Mouse (Mus musculus) neural tube, embryonic 14.5 days (tissue): ENCODE measurements around the gene Mta3. TPM values are rescaled to one million over a fixed set of nuclear protein-coding genes. Genes with fewer than 3 reads are reported as not detected.

ENCODE experiments used
- ATAC-seq: fragments of 200-750 bp; cut with Nextera tagmentation; 2 replicates; pipeline ENCODE4 v1.8.0; 2017; ENCODE audit warnings: low read depth, mild to moderate bottlenecking, moderate TSS enrichment, moderate library complexity
- H3K27ac ChIP-seq: fragments of 300-500 bp; sonication (generic); 2 replicates; pipeline ENCODE4 v1.5.1; 2014; ENCODE audit warnings: low read depth, mild to moderate bottlenecking, control low read depth, low read length, moderate library complexity, mixed read lengths
- H3K27me3 ChIP-seq: fragments of 300-500 bp; sonication (generic); 2 replicates; pipeline ENCODE4 v1.6.1; 2014; ENCODE audit warnings: low read length; ENCODE audit not compliant: control insufficient read depth, insufficient read depth
- H3K36me3 ChIP-seq: fragments of 300-500 bp; sonication (generic); 2 replicates; pipeline ENCODE4 v1.6.1; 2014; ENCODE audit warnings: low read length, mixed read lengths; ENCODE audit not compliant: control insufficient read depth, insufficient read depth
- H3K4me1 ChIP-seq: fragments of 300-500 bp; sonication (generic); 2 replicates; pipeline ENCODE4 v1.6.1; 2014; ENCODE audit warnings: low read length; ENCODE audit not compliant: control insufficient read depth, insufficient read depth
- H3K4me2 ChIP-seq: fragments of 300-500 bp; sonication (generic); 2 replicates; pipeline ENCODE4 v1.6.1; 2014; ENCODE audit warnings: mild to moderate bottlenecking, low read depth, low read length, control low read depth
- H3K4me3 ChIP-seq: fragments of 300-500 bp; sonication (generic); 2 replicates; pipeline ENCODE4 v1.5.1; 2014; ENCODE audit warnings: low read depth, low read length, control low read depth, mixed read lengths
- H3K9ac ChIP-seq: fragments of 300-500 bp; sonication (generic); replicated peaks from 2 replicates; pipeline ENCODE4 v1.6.1; 2014; ENCODE audit warnings: low read depth, mild to moderate bottlenecking, control low read depth, low read length, mixed read lengths
- H3K9me3 ChIP-seq: fragments of 300-500 bp; sonication (generic); 2 replicates; pipeline ENCODE4 v1.6.1; 2016; ENCODE audit warnings: low read length; ENCODE audit not compliant: control insufficient read depth
- WGBS: fragments of 180-500 bp; shearing (Covaris S2); extraction: QIAGEN DNeasy Blood & Tissue Kit; methylation state at CpG from one replicate; pipeline ENCODE4 v1.1.7; 2014; 5-methylcytosine and 5-hydroxymethylcytosine counted together
- polyA plus RNA-seq: library from polyadenylated mRNA; unstranded; fragments of >200 nt; fragmentation: Nextera tagmentation; extraction: Ambion mirVana; gene quantifications from 2 replicates; pipeline ENCODE4 v1.2.1, GENCODE M21; 2014

Gene Mta3
- polyA plus RNA-seq, 1 experiment from 2014 or later = 35.0 TPM

DNA sequence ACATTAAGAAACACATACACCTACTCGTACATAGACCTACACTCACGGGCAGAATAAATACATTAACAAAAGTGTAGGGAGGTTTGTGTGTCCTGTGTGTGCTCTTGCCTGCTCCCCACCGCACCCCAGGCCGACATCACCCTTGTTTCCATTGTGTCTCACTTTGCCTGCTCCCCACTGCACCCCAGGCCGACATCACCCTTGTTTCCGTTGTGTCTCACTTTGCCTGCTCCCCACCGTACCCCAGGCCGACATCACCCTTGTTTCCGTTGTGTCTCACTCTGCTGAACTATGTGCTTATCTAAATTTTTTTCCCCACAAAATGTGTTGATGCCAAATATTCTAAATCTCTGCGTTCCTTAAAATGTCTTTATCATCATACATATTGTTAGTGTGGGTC lies 15.2 kb downstream of the Mta3 start:
- Histone ChIP-seq H3K9me3 (no peaks in the 10 kb centered on the region), H3K4me3 (no peak overlapping the region), H3K36me3 (no peaks in the 10 kb centered on the region; the same call in 1 of the 2 replicates), H3K27ac (no peak overlapping the region), H3K4me2 (no peak overlapping the region), H3K9ac (no peak overlapping the region), H3K4me1 (no peaks in the 10 kb centered on the region), H3K27me3 (no peaks in the 10 kb centered on the region)
- ATAC-seq = no peak
- WGBS = 97% methylated on average over 10 of the region's 10 CpGs

DNA sequence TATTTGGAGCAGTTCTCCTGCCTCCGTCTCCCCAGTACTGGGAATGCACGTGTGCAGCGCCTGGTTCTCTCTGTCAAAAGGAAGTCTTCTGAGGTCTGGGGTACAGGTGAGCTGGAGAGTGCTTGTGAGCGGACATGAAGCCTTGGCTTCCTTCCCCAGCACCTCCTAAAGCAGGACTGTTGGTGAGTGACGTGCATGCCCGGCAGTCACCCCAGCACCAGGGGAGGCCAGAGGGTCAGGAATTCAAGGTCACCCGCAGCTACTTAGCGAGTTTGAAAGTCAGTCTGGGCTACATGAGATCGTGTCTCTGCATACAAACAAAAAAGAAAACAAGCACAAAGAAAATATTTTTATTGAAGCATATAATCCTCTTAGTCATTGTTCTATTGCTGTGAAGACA lies 17.1 kb downstream of the Mta3 start:
- Histone ChIP-seq H3K9me3 (no peaks in the 10 kb centered on the region), H3K4me3 (no peak overlapping the region), H3K4me1 (no peaks in the 10 kb centered on the region), H3K9ac (no peak overlapping the region), H3K4me2 (no peak overlapping the region), H3K27ac (no peak overlapping the region), H3K36me3 (no peaks in the 10 kb centered on the region), H3K27me3 (no peaks in the 10 kb centered on the region)
- 78% methylated on average over 9 of the region's 9 CpGs for WGBS
- ATAC-seq = no peak

GRCm38 (mm10) chr17:83726496-83726895 lies 20.5 kb downstream of the Mta3 start:
- H3K4me2 ChIP-seq = no peak overlapping the region
- H3K9me3 ChIP-seq = no peaks in the 10 kb centered on the region
- no peak overlapping the region for H3K9ac ChIP-seq
- no peak overlapping the region for H3K27ac ChIP-seq
- WGBS = 94% methylated on average over 11 of the region's 11 CpGs
- H3K36me3 ChIP-seq = no peaks in the 10 kb centered on the region
- no peak overlapping the region for H3K4me3 ChIP-seq
- no peak for ATAC-seq
- no peaks in the 10 kb centered on the region for H3K27me3 ChIP-seq
- no peaks in the 10 kb centered on the region for H3K4me1 ChIP-seq

DNA sequence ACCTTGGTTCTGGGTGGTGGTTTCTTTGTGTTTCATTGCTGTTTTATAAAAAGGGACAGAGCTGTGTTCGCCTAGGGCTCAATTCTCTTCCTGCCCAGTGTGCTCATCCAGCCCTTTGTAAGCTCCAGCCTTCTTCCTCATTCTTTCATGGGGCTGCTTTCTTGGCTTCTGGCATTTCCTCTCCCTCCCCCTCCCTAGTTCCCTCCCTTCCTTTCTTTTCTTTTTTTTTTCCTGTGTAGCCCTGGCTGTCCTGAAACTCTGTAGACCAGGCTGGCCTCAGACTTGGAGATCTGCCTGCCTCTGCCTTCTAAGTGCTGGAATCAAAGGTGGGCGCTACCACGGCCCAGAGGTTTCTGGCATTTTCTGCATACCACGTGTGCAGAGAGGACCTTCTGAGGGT lies 21.7 kb downstream of the Mta3 start:
- no peaks in the 10 kb centered on the region for H3K4me1 ChIP-seq
- WGBS = 96% methylated on average over 4 of the region's 4 CpGs
- no peak overlapping the region for H3K4me3 ChIP-seq
- H3K27ac ChIP-seq = no peak overlapping the region
- H3K27me3 ChIP-seq = no peaks in the 10 kb centered on the region
- H3K4me2 ChIP-seq = no peak overlapping the region
- no peak overlapping the region for H3K9ac ChIP-seq
- no peak for ATAC-seq
- H3K36me3 ChIP-seq = no peaks in the 10 kb centered on the region
- no peaks in the 10 kb centered on the region for H3K9me3 ChIP-seq

DNA sequence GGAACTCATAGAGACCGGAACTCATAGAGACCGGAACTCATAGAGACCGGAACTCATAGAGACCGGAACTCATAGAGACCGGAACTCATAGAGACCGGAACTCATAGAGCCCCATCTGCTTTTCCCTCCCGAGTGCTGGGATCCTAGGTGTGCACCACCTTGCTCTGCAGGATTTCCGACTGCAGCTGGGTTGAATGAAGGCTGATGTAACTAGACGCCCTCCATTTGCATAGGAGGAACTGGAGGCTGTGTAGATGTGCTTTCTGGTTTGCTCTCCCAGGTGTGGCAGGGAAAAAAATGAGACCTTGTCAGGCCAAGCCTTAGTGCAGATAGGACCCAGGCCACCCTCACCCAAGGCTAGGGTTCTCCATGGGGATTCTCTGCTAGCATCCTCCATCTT lies 23.1 kb downstream of the Mta3 start:
- Histone ChIP-seq H3K9ac (no peak overlapping the region), H3K27ac (no peak overlapping the region), H3K36me3 (no peaks in the 10 kb centered on the region), H3K9me3 (no peaks in the 10 kb centered on the region), H3K4me1 (no peaks in the 10 kb centered on the region), H3K27me3 (no peaks in the 10 kb centered on the region), H3K4me3 (no peak overlapping the region), H3K4me2 (no peak overlapping the region)
- no peak for ATAC-seq
- 97% methylated on average over 9 of the region's 9 CpGs for WGBS

DNA sequence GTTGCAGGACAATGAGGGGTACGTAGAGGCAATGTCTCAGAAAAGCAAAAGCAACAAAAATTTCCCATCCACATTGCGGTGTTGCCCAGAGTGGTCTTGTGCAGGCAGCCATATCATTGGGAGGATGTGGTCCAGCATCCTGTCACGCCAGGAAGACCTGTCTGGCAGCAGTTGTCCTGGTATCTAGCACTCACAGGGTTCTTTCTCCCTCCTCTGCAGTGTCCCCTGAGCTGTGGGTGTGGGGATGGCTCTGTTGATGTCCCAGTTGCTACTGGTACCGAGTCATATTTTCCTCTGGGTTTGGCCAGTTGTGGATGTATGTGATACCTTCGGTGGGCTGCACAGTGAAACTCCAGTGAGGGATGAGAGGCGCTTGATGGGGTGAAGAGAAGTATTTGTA lies 24.2 kb downstream of the Mta3 start:
- ATAC-seq = no peak
- H3K4me1 ChIP-seq = no peaks in the 10 kb centered on the region
- WGBS = 97% methylated on average over 6 of the region's 6 CpGs

DNA sequence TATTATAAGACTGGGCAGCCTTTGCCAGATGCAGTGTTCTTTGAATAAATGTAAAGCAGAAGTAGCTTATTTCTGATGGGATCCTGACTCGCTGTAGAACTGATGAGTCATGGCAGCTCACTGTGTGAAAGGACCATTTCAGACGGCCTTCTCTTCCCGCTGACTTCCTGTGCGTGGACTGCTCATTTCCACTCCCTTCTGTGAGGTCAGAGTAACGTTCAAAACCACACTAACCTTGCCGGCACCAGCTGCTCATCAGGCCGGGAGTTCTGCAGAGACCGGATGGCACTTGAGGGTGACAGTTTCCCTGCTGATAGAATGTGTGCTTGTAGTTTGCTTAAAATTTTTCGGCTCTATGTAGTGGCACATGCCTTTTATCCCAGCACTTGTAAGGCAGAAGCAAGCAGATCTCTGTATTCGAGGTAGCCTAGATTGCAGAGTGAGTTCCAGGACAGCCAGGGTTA lies 26.2 kb downstream of the Mta3 start:
- Histone ChIP-seq H3K9me3 (no peaks in the 10 kb centered on the region), H3K4me1 (no peaks in the 10 kb centered on the region), H3K4me3 (no peak overlapping the region), H3K36me3 (no peaks in the 10 kb centered on the region), H3K9ac (no peak overlapping the region), H3K4me2 (no peak overlapping the region), H3K27ac (no peak overlapping the region), H3K27me3 (no peaks in the 10 kb centered on the region)
- 63% methylated on average over 10 of the region's 10 CpGs for WGBS
- no peak for ATAC-seq

More for the DNA sequence above, 24.2 kb downstream of the Mta3 start:
- no peak overlapping the region for H3K9ac ChIP-seq
- no peaks in the 10 kb centered on the region for H3K27me3 ChIP-seq
- no peaks in the 10 kb centered on the region for H3K9me3 ChIP-seq
- no peak overlapping the region for H3K4me2 ChIP-seq
- H3K27ac ChIP-seq = no peak overlapping the region
- no peak overlapping the region for H3K4me3 ChIP-seq
- no peaks in the 10 kb centered on the region for H3K36me3 ChIP-seq

GRCm38 (mm10) chr17:83732801-83733200 lies 26.8 kb downstream of the Mta3 start:
- no peak for ATAC-seq
- no peaks in the 10 kb centered on the region for H3K9me3 ChIP-seq
- H3K4me3 ChIP-seq = no peak overlapping the region
- no peaks in the 10 kb centered on the region for H3K27me3 ChIP-seq
- H3K27ac ChIP-seq = no peak overlapping the region
- H3K9ac ChIP-seq = no peak overlapping the region
- WGBS = 42% methylated on average over 5 of the region's 5 CpGs
- no peaks in the 10 kb centered on the region for H3K36me3 ChIP-seq
- no peak overlapping the region for H3K4me2 ChIP-seq
- no peaks in the 10 kb centered on the region for H3K4me1 ChIP-seq

DNA sequence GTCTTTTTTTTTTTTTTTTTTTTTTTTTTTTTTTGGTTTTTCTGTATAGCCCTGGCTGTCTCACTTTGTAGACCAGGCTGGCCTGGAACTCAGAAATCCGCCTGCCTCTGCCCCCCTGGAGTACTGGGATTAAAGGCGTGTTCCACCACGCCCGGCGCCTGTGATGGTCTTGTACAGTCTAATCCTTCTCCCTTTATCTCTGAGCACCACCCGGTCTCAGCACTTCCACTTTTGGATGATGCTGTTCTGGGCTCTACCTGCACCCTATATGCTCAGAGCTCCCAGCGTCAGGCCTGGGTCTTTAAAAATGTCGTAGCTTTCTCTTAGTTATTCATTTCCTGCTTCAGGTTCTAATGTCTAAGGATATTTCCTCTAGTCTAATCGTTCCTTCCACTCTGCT lies 30.7 kb downstream of the Mta3 start:
- no peak overlapping the region for H3K4me3 ChIP-seq
- no peak for ATAC-seq
- H3K4me1 ChIP-seq = no peaks in the 10 kb centered on the region
- 96% methylated on average over 9 of the region's 9 CpGs for WGBS
- H3K9ac ChIP-seq = no peak overlapping the region
- no peaks in the 10 kb centered on the region for H3K9me3 ChIP-seq
- H3K27me3 ChIP-seq = no peaks in the 10 kb centered on the region
- H3K36me3 ChIP-seq = no peaks in the 10 kb centered on the region
- no peak overlapping the region for H3K27ac ChIP-seq
- H3K4me2 ChIP-seq = no peak overlapping the region

DNA sequence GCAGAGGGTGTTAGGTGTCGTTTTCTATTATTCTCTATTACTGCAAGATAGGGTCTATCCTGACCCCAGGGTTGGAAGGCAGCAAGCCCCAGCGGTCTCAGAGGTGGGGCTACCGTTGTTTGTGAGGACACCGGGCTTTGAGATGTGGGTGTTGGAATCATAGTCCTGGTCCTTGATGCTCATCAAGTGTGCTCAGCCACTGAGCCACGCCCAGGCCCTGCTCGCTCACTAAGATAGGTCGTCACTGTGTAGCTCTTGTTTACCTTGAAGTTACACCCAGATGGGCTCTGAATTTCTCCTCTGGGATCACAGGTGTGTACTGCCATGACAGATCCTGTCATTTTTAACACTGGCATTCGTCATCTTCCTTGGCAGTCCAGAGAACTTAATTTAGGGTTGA lies 31.8 kb downstream of the Mta3 start:
- H3K4me3 ChIP-seq = no peak overlapping the region
- no peaks in the 10 kb centered on the region for H3K36me3 ChIP-seq
- H3K9ac ChIP-seq = no peak overlapping the region
- no peaks in the 10 kb centered on the region for H3K27me3 ChIP-seq
- no peak for ATAC-seq
- no peak overlapping the region for H3K4me2 ChIP-seq
- no peak overlapping the region for H3K27ac ChIP-seq
- WGBS = 88% methylated on average over 8 of the region's 8 CpGs
- no peaks in the 10 kb centered on the region for H3K4me1 ChIP-seq
- no peaks in the 10 kb centered on the region for H3K9me3 ChIP-seq
